Mouse (Mus musculus) inflammation-experienced regulatory T-cells, adult 6 months (primary cell): Measurements from ENCODE around the gene Carnmt1. TPM values are rescaled to one million over a fixed set of nuclear protein-coding genes. Genes with fewer than 3 reads are reported as not detected.

Experiments used
- ATAC-seq: one replicate; pipeline ENCODE4 v1.8.0; 2017
- polyA plus RNA-seq, 3 experiments: library from polyadenylated mRNA; unstranded; fragments of 100-300 nt; shearing (Covaris generic); gene quantifications; one replicate each; pipeline ENCODE4 v1.2.1; 2017

Carnmt1 gene
- polyA plus RNA-seq, result 1 to 10 TPM; 3.2 to 5.2 (median 3.8) TPM

- ATAC-seq, result peak; percentile 94
Measured at GRCm38 (mm10) chr19:18670608-18671007, at the start of gene Carnmt1. TSS of gene Carnmt1 (plus strand) at chr19:18670764.

- no peak for ATAC-seq
Measured at GRCm38 (mm10) chr19:18623894-18624293, 46.7 kb upstream of the Carnmt1 start.

GRCm38 (mm10) chr19:18629589-18629988 is 41.0 kb upstream of the Carnmt1 start:
- ATAC-seq, result no peak

- ATAC-seq, result no peak
Measured at GRCm38 (mm10) chr19:18630221-18631119, 40.1 kb upstream of the Carnmt1 start.

- ATAC-seq, result peak; percentile 40
Measured at GRCm38 (mm10) chr19:18631161-18631643, 39.4 kb upstream of the Carnmt1 start.

- ATAC-seq, result peak; percentile 87
Measured at GRCm38 (mm10) chr19:18631644-18632219, 38.8 kb upstream of the Carnmt1 start, which contains the start of the genes Ostf1 and Nmrk1. TSS of gene Ostf1 (minus strand) at chr19:18631823. TSS of gene Nmrk1 (plus strand) at chr19:18631950.

- ATAC-seq, result no peak
Measured at GRCm38 (mm10) chr19:18632231-18633185, 38.1 kb upstream of the Carnmt1 start.

- ATAC-seq, result no peak
Measured at GRCm38 (mm10) chr19:18637954-18638353, 32.6 kb upstream of the Carnmt1 start.

- no peak for ATAC-seq
Measured at GRCm38 (mm10) chr19:18638949-18639348, 31.6 kb upstream of the Carnmt1 start.

GRCm38 (mm10) chr19:18639552-18639951 is 31.0 kb upstream of the Carnmt1 start:
- peak; percentile 60 for ATAC-seq

GRCm38 (mm10) chr19:18641001-18641400 is 29.6 kb upstream of the Carnmt1 start:
- no peak for ATAC-seq

GRCm38 (mm10) chr19:18643411-18643810 is 27.2 kb upstream of the Carnmt1 start:
- ATAC-seq, result no peak

GRCm38 (mm10) chr19:18644084-18644483 is 26.5 kb upstream of the Carnmt1 start:
- no peak for ATAC-seq

GRCm38 (mm10) chr19:18646397-18646796 is 24.2 kb upstream of the Carnmt1 start:
- peak; percentile 64 for ATAC-seq

GRCm38 (mm10) chr19:18646853-18647420 is 23.6 kb upstream of the Carnmt1 start:
- peak; percentile 58 for ATAC-seq

- no peak for ATAC-seq
Measured at GRCm38 (mm10) chr19:18647775-18648557, 22.6 kb upstream of the Carnmt1 start.

- ATAC-seq, result no peak
Measured at GRCm38 (mm10) chr19:18648558-18648945, 22.0 kb upstream of the Carnmt1 start.

- no peak for ATAC-seq
Measured at GRCm38 (mm10) chr19:18649955-18650354, 20.6 kb upstream of the Carnmt1 start.

GRCm38 (mm10) chr19:18650473-18650872 is 20.1 kb upstream of the Carnmt1 start:
- ATAC-seq, result no peak

GRCm38 (mm10) chr19:18652592-18652991 is 18.0 kb upstream of the Carnmt1 start:
- ATAC-seq, result no peak

- no peak for ATAC-seq
Measured at GRCm38 (mm10) chr19:18653058-18653457, 17.5 kb upstream of the Carnmt1 start.
